Comparison of ENCODE assay signal across 31 mouse cellular contexts in genomic region chrX:98245108-98245507, GRCm38 (mm10).
DNase-seq lines count a peak whose midpoint lies in the region; ATAC-seq and TF ChIP-seq lines count a peak whose summit lies in the region.
"Had no signal": no experiment of that assay in that cellular context is flagged by ENCODE, and none has a peak within 500 bp of the region (broad histone marks: within the 10 kb centered on the region; RNA-seq: fewer than 3 reads in every experiment).

No protein-coding gene starts in this region.

- no peak overlapping the region for H3K4me3 ChIP-seq in forebrain, postnatal 0 days (ENCODE audit: low read depth, low read length)
- no peak overlapping the region for H3K4me3 ChIP-seq in forebrain, embryonic 10.5 days
- no peak overlapping the region for H3K4me3 ChIP-seq in layer of hippocampus, adult 2 months
- H3K4me3 ChIP-seq in intestine, embryonic 16.5 days (ENCODE audit: low read length): no peak overlapping the region
- H3K4me3 ChIP-seq: embryonic facial prominence, embryonic 12.5 days; embryonic facial prominence, embryonic 15.5 days; forebrain, embryonic 12.5 days; gastrocnemius, adult 2 months; heart, embryonic 12.5 days; heart, embryonic 15.5 days had no signal

- WGBS in forebrain, postnatal 0 days: 82% methylated on average over 2 of the region's 2 CpGs
- WGBS in forebrain, embryonic 10.5 days: 86% methylated on average over 2 of the region's 2 CpGs
- 96% methylated on average over 2 of the region's 2 CpGs for WGBS in intestine, embryonic 16.5 days

- no peak overlapping the region for H3K27ac ChIP-seq in forebrain, postnatal 0 days (ENCODE audit: low read depth, low read length)
- no peak overlapping the region for H3K27ac ChIP-seq in forebrain, embryonic 10.5 days
- H3K27ac ChIP-seq in layer of hippocampus, adult 2 months: peak overlapping the region; percentile 46; the same call in 1 of the 2 replicates
- H3K27ac ChIP-seq in intestine, embryonic 16.5 days (ENCODE audit: low read length): no peak overlapping the region
- H3K27ac ChIP-seq: embryonic facial prominence, embryonic 12.5 days; embryonic facial prominence, embryonic 15.5 days; forebrain, embryonic 12.5 days; gastrocnemius, adult 2 months; heart, embryonic 15.5 days; hindbrain, embryonic 14.5 days; hindbrain, postnatal 0 days had no signal

- peak; percentile 3 for DNase-seq in forebrain, postnatal 0 days
- DNase-seq in forebrain, embryonic 10.5 days (ENCODE audit: extremely low spot score, low spot score): no peak
- DNase-seq in layer of hippocampus, adult 2 months (ENCODE audit: low spot score in 2 of 2): peak in 1 of 2 experiments; percentile 39
- no peak for DNase-seq in layer of hippocampus, postnatal 36 days
- peak; percentile 4 for DNase-seq in brain, embryonic 14.5 days (ENCODE audit: low read depth)
- peak; percentile 29 for DNase-seq in layer of hippocampus, adult 9-11 months
- no peak for DNase-seq in thymus, postnatal 25 days
- DNase-seq: adrenal gland, postnatal 10 days; B cell, adult 2 months; cerebellum, adult 11 months; cerebellum, adult 2 months; cerebellum, adult 9-11 months; cerebellum, postnatal 25 days; gastrocnemius, adult 2 months; gastrocnemius, postnatal 14 days; heart, adult 11 months; heart, postnatal 14 days; heart, postnatal 4 days had no signal

- no peaks in the 10 kb centered on the region for H3K4me1 ChIP-seq in forebrain, postnatal 0 days (ENCODE audit: insufficient read depth)
- H3K4me1 ChIP-seq in forebrain, embryonic 10.5 days: no peaks in the 10 kb centered on the region
- H3K4me1 ChIP-seq in intestine, embryonic 16.5 days (ENCODE audit: control insufficient read depth, insufficient read depth, low read length): no peaks in the 10 kb centered on the region
- H3K4me1 ChIP-seq: embryonic facial prominence, embryonic 12.5 days; embryonic facial prominence, embryonic 15.5 days; forebrain, embryonic 12.5 days; heart, embryonic 12.5 days; heart, embryonic 15.5 days had no signal

- H3K9me3 ChIP-seq in forebrain, postnatal 0 days (ENCODE audit: low read length): no peaks in the 10 kb centered on the region
- H3K9me3 ChIP-seq in forebrain, embryonic 10.5 days: no peaks in the 10 kb centered on the region
- H3K9me3 ChIP-seq in intestine, embryonic 16.5 days (ENCODE audit: control insufficient read depth, low read length): no peaks in the 10 kb centered on the region
- H3K9me3 ChIP-seq: embryonic facial prominence, embryonic 12.5 days; embryonic facial prominence, embryonic 15.5 days; forebrain, embryonic 12.5 days; G1E; heart, embryonic 12.5 days; heart, embryonic 15.5 days had no signal

- H3K36me3 ChIP-seq in forebrain, postnatal 0 days (ENCODE audit: insufficient read depth): no peaks in the 10 kb centered on the region
- H3K36me3 ChIP-seq in forebrain, embryonic 10.5 days (replicated peaks): no peaks in the 10 kb centered on the region
- H3K36me3 ChIP-seq in intestine, embryonic 16.5 days (ENCODE audit: control insufficient read depth, insufficient read depth, low read length): no peaks in the 10 kb centered on the region
- H3K36me3 ChIP-seq: embryonic facial prominence, embryonic 12.5 days; embryonic facial prominence, embryonic 15.5 days; forebrain, embryonic 12.5 days; G1E; heart, embryonic 12.5 days; heart, embryonic 15.5 days had no signal

- peak; percentile 53; the same call in 1 of the 2 replicates for ATAC-seq in forebrain, postnatal 0 days
- no peak for ATAC-seq in intestine, embryonic 16.5 days
- ATAC-seq: hindbrain, postnatal 0 days; inflammation-experienced regulatory T-cells, adult 6 months; intestine, postnatal 0 days; Patski had no signal

- no peak for TF ChIP-seq CTCF in forebrain, postnatal 0 days (IDR thresholded peaks at IDR 0.05; ENCODE audit: low read depth)
- TF ChIP-seq CTCF in layer of hippocampus, adult 2 months (conservative IDR thresholded peaks at IDR 0.05): no peak
- no peak for TF ChIP-seq CTCF in brain, embryonic 14.5 days (IDR thresholded peaks at IDR 0.05; ENCODE audit: borderline replicate concordance, extremely low read depth, insufficient read depth, insufficient read length)

- H3K9ac ChIP-seq in forebrain, postnatal 0 days: no peak overlapping the region
- no peak overlapping the region for H3K9ac ChIP-seq in intestine, embryonic 16.5 days (ENCODE audit: low read depth, low read length)
- H3K9ac ChIP-seq: embryonic facial prominence, embryonic 12.5 days; embryonic facial prominence, embryonic 15.5 days; forebrain, embryonic 12.5 days; heart, embryonic 12.5 days; heart, embryonic 15.5 days; hindbrain, embryonic 14.5 days had no signal

- no peaks in the 10 kb centered on the region for H3K27me3 ChIP-seq in forebrain, postnatal 0 days (ENCODE audit: insufficient read depth, low read length)
- H3K27me3 ChIP-seq in forebrain, embryonic 10.5 days (ENCODE audit: poor library complexity, severe bottlenecking): no peaks in the 10 kb centered on the region
- no peaks in the 10 kb centered on the region for H3K27me3 ChIP-seq in intestine, embryonic 16.5 days (replicated peaks; ENCODE audit: control insufficient read depth, insufficient read depth, low read length)
- H3K27me3 ChIP-seq: CH12.LX; embryonic facial prominence, embryonic 12.5 days; embryonic facial prominence, embryonic 15.5 days; forebrain, embryonic 12.5 days; heart, embryonic 12.5 days; heart, embryonic 15.5 days had no signal

- TF ChIP-seq POLR2A in brain, embryonic 14.5 days (IDR thresholded peaks at IDR 0.05; ENCODE audit: borderline replicate concordance, extremely low read depth, insufficient read depth, insufficient read length, poor library complexity, severe bottlenecking): no peak

- no peak overlapping the region for H3K4me2 ChIP-seq in forebrain, postnatal 0 days (ENCODE audit: low read depth)
- H3K4me2 ChIP-seq in intestine, embryonic 16.5 days (ENCODE audit: low read depth, low read length): no peak overlapping the region
- H3K4me2 ChIP-seq: embryonic facial prominence, embryonic 12.5 days; embryonic facial prominence, embryonic 15.5 days; forebrain, embryonic 12.5 days; heart, embryonic 12.5 days; heart, embryonic 15.5 days; hindbrain, embryonic 14.5 days had no signal

Comparison
In these comparisons a context has a peak if more than half of its experiments do, and no peak if none do; other contexts are left out.
1. DNase-seq: peak in forebrain, postnatal 0 days (single experiment), brain, embryonic 14.5 days (single experiment) and layer of hippocampus, adult 9-11 months (single experiment); none in forebrain, embryonic 10.5 days (single experiment), layer of hippocampus, postnatal 36 days (0 of 2) and thymus, postnatal 25 days (single experiment).